Mouse (Mus musculus) olfactory bulb, adult 2 months (tissue): ENCODE data around the gene Trim72. TPM values are rescaled to one million over a fixed set of nuclear protein-coding genes. Genes with fewer than 3 reads are reported as not detected.
"Not testable (repeated sequence)": the region's sequence is repeated elsewhere in the genome, so short reads cannot be mapped to it uniquely, and the experiment has no call there.

Experiments
- H3K27ac ChIP-seq: fragments of 200-500 bp; 2 replicates; pipeline ENCODE4 v1.5.1; 2012; ENCODE audit warnings: low read depth, low read length; ENCODE audit not compliant: insufficient read depth
- H3K4me1 ChIP-seq: fragments of 200-500 bp; 2 replicates; pipeline ENCODE4 v1.6.1; 2012; ENCODE audit warnings: low read length; ENCODE audit not compliant: control insufficient read depth, insufficient read depth
- H3K4me3 ChIP-seq: fragments of 200-500 bp; 2 replicates; pipeline ENCODE4 v1.5.1; 2012; ENCODE audit warnings: mild to moderate bottlenecking, low read depth, low read length, moderate library complexity; ENCODE audit not compliant: insufficient read depth
- CTCF ChIP-seq: fragments of 200-500 bp; IDR thresholded peaks from 2 replicates; pipeline ENCODE4 v1.5.1; 2012; ENCODE audit warnings: low read depth, mild to moderate bottlenecking, low read length, moderate library complexity; ENCODE audit not compliant: insufficient read depth
- POLR2A ChIP-seq: fragments of 200-500 bp; IDR thresholded peaks from 2 replicates; pipeline ENCODE4 v1.6.1; 2012; ENCODE audit warnings: mild to moderate bottlenecking, low read depth, low read length, moderate library complexity; ENCODE audit not compliant: insufficient read depth
- WGBS: fragments of 180-500 bp; shearing (Covaris S2); methylation state at CpG from one replicate; pipeline ENCODE4 v1.1.7; 2018; 5-methylcytosine and 5-hydroxymethylcytosine counted together
- polyA plus RNA-seq: library from polyadenylated mRNA; stranded (reverse); fragments of >200 nt; gene quantifications from 2 replicates; pipeline ENCODE4 v1.2.4, GENCODE M21; 2012; ENCODE audit warnings: low replicate concordance; ENCODE audit not compliant: missing spikeins, insufficient read depth, insufficient read length

The Trim72 gene
- polyA plus RNA-seq, 1 experiment = not detected

- TF ChIP-seq POLR2A (no peak), CTCF (no peak)
- 38% methylated on average over 35 of the region's 35 CpGs for WGBS
- H3K4me1 ChIP-seq = peaks cover 6% of the 10 kb centered on the region; the same call in 1 of the 2 replicates
- no peak overlapping the region for H3K27ac ChIP-seq
- H3K4me3 ChIP-seq = no peak overlapping the region
Measured at GRCm38 (mm10) chr7:128004487-128005362, 976 bp downstream of the Trim72 start.

DNA sequence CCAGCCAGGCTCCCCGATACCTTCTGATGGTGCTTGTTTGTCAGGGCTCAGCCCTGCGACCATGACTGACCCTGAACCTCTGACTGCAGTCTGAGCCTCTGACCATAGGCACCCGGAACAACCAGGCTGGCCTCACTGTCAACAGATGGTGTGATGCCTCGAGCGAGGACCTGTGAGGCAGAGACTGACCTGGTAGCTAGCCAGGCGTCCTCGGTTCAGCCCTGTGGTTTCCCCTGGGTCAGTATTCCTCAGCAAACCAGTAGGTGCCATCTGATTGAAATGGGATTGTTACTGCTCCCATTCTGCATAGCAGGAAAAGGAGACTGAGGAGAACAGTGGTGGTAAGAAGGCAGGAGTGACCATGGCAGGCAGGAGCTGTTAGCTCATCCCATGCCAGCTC lies 2.4 kb downstream of the Trim72 start:
- TF ChIP-seq CTCF = no peak
- 90% methylated on average over 7 of the region's 7 CpGs for WGBS
- no peak overlapping the region for H3K27ac ChIP-seq

GRCm38 (mm10) chr7:128009715-128010340 lies 6.1 kb downstream of the Trim72 start:
- no peak overlapping the region for H3K27ac ChIP-seq
- 68% methylated on average over 40 of the region's 40 CpGs for WGBS
- TF ChIP-seq CTCF (no peak), POLR2A (no peak)
- H3K4me1 ChIP-seq = 0 out of 2 replicates have a peak, but pooled peaks cover under 1% of the 10 kb centered on the region
- H3K4me3 ChIP-seq = no peak overlapping the region

More for the DNA sequence above, 2.4 kb downstream of the Trim72 start:
- Histone ChIP-seq H3K4me1 (peaks cover 6% of the 10 kb centered on the region; the same call in 1 of the 2 replicates), H3K4me3 (no peak overlapping the region)

GRCm38 (mm10) chr7:128012136-128012780 lies 8.5 kb downstream of the Trim72 start:
- TF ChIP-seq POLR2A (no peak), CTCF (no peak)
- no peaks in the 10 kb centered on the region for H3K4me1 ChIP-seq
- no peak overlapping the region for H3K4me3 ChIP-seq
- 79% methylated on average over 13 of the region's 13 CpGs for WGBS
- no peak overlapping the region for H3K27ac ChIP-seq

DNA sequence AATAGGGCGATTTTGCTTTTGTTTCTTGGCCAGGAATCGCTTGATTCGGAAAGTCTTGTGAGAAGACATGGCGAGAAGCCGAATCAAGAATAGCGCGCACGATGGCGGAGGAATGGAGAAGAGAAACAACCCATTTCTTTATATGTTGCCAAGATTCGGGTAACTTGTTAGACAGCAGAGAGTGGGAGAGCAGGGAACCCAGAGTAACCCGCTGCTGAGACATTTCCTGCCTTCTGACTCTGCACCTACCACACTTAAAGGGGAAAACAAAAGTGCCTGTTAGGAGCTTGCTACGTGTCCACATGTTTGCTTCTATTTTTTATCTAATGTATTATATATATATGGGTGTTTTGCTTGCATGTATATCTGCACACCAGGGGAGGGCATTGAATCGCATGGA lies 9.4 kb downstream of the Trim72 start:
- H3K27ac ChIP-seq = no peak overlapping the region
- TF ChIP-seq CTCF = no peak
- no peak for TF ChIP-seq POLR2A
- 88% methylated on average over 13 of the region's 13 CpGs for WGBS
- no peaks in the 10 kb centered on the region for H3K4me1 ChIP-seq
- H3K4me3 ChIP-seq = no peak overlapping the region

GRCm38 (mm10) chr7:128016134-128016533 lies 12.4 kb downstream of the Trim72 start:
- not testable (repeated sequence) for H3K4me1 ChIP-seq, H3K27ac ChIP-seq, H3K4me3 ChIP-seq
- WGBS = 85% methylated on average over 5 of the region's 5 CpGs

- TF ChIP-seq POLR2A (no peak), CTCF (no peak)
- Histone ChIP-seq H3K4me3 (no peak overlapping the region), H3K4me1 (no peaks in the 10 kb centered on the region), H3K27ac (no peak overlapping the region)
- WGBS = 80% methylated on average over 6 of the region's 6 CpGs
Measured at GRCm38 (mm10) chr7:128016650-128017049, 12.9 kb downstream of the Trim72 start.

DNA sequence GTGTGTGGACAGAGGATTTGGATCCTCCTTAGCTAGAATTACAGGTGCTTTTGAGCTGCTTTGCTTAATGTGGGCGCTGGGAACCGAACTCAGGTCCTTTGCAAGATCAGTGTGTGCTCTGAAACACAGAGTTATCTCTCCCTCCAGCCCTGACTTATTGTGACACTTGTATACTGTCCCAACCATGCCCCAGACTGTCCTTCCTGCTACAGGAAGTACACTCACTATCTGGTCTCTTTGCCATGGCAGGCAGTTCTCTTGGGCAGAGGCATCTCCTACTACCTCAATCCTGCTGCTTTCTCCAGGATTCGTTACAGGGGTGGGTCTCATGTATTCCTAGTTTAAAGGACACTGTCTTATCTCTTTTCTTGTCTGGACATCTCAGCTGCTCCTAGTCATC lies 14.5 kb downstream of the Trim72 start:
- no peak for TF ChIP-seq CTCF
- no peak for TF ChIP-seq POLR2A
- H3K27ac ChIP-seq = no peak overlapping the region
- H3K4me1 ChIP-seq = no peaks in the 10 kb centered on the region
- 92% methylated on average over 3 of the region's 3 CpGs for WGBS
- no peak overlapping the region for H3K4me3 ChIP-seq

GRCm38 (mm10) chr7:128019187-128019586 lies 15.4 kb downstream of the Trim72 start:
- no peak overlapping the region for H3K4me3 ChIP-seq
- no peaks in the 10 kb centered on the region for H3K4me1 ChIP-seq
- H3K27ac ChIP-seq = no peak overlapping the region
- WGBS = 78% methylated on average over 2 of the region's 2 CpGs
- TF ChIP-seq POLR2A = no peak
- TF ChIP-seq CTCF = no peak
